Mouse (Mus musculus): Measurements from ENCODE around the gene Wscd1. TPM values are rescaled to one million over a fixed set of nuclear protein-coding genes. Genes with fewer than 3 reads are reported as not detected.

The Wscd1 gene
- total RNA-seq, 2 experiments from 2014 or later = 111 to 114 TPM

DNA sequence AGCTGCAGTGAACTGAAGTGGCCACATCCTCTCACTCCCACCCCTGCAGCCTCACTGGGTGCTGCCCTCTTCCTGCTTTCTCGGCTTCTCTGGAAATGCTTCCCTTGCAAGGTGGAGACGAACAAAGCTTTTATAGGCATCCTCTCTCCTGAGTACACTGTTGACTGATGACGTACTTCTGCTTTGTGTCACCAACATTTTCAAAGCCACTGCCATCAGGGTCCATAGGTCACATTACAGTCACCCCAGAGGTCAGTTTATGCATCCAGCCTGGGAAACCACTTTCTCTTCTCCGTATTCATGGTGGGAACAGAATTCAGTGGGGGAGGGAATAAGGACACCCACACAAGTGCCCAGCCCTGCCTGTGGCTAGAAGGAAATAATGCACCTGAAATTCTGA, 23.1 kb downstream of the Wscd1 start:
- no peak for TF ChIP-seq CTCF (conservative IDR thresholded peaks at IDR 0.05)
- DNase-seq (ENCODE audit: low spot score in 2 of 2) = no peak
- peak overlapping the region; percentile 88 for H3K27ac ChIP-seq
- H3K4me3 ChIP-seq = no peak overlapping the region

DNA sequence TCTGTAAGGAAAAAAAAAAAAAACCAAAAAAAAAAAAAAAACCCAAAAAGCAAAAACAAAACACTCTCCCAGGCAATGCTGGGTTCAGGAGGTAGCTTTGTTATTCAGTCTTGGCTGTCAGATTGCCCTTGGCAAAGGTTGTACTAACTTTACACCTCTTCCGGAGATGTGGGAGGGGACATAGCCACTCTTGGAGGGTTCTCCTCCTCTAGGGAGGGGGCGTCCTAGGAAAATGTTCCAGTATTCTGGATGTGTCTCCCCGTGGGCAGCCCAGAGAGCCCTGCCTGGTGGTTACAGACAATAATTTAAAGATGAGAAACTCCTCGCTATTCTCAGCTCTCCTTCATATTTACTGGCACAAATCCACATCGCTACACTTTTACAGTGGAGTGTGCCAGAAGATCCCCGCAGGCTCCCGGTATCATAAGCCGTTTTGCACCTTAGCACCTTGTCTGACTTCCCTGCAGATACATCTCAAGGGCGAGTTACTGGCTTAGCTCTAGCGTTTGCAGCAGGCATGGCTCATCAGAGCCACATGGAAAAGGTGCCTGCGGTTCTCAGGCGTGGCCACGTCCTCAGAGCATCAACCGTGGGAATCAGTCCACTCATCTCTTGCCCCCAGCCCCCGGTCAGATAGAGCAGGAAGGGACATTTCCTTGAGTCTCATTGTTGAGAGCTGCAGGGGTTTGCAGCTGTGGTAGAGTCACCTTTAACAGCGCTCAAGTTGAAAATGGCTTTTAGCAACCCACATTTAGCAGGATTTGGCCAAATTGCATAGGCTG, 24.5 kb downstream of the Wscd1 start:
- H3K27ac ChIP-seq = peak overlapping the region; percentile 88
- no peak for DNase-seq (ENCODE audit: low spot score in 2 of 2)
- no peak overlapping the region for H3K4me3 ChIP-seq
- TF ChIP-seq CTCF (conservative IDR thresholded peaks at IDR 0.05) = no peak

DNA sequence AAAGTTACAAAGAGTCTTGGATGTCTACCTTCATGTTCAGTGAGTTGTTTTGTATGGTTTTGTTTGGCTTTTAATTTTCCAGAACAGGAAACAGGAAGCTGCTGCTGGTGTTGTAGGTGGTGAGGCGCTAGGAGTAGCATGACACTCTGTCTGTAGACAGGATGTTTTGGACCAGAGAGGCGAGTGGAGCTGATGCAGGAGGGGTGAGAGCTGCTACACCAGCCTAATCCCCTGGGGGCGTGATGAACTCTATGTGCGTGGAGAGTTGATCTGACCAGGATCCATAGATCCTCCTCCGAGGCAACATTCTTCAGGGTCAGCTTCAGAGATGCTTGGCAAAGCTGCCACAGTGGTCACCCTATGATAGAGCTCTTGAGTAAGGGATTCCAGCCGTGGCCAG, 25.3 kb downstream of the Wscd1 start:
- DNase-seq (ENCODE audit: low spot score in 2 of 2) = no peak
- Histone ChIP-seq H3K4me3 (no peak overlapping the region), H3K27ac (peak overlapping the region; percentile 88)
- TF ChIP-seq CTCF (conservative IDR thresholded peaks at IDR 0.05) = peak; percentile 16; the same call in 1 of the 2 replicates

DNA sequence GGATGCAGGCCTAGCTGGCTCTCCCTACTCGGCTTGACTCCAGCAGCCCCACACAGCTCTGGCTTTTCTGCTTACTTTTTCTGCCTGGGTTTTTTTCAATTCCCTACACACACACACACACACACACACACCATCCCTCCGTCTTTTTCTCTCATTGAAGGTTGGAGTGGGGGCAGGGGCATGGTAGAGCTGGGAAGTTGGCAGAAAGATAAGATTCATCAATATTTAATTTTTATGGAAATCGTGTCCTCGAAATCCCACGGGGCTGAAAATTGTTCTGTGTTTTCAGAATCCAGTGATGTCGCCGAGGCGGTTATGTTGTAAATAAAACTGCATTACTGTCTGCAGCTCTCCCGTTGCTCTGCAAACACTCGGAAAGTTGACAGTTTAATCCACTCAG, 29.9 kb downstream of the Wscd1 start:
- DNase-seq (ENCODE audit: low spot score in 2 of 2) = no peak
- Histone ChIP-seq H3K4me3 (no peak overlapping the region), H3K27ac (peak overlapping the region; percentile 59; the same call in 1 of the 2 replicates)
- TF ChIP-seq CTCF (conservative IDR thresholded peaks at IDR 0.05) = no peak

DNA sequence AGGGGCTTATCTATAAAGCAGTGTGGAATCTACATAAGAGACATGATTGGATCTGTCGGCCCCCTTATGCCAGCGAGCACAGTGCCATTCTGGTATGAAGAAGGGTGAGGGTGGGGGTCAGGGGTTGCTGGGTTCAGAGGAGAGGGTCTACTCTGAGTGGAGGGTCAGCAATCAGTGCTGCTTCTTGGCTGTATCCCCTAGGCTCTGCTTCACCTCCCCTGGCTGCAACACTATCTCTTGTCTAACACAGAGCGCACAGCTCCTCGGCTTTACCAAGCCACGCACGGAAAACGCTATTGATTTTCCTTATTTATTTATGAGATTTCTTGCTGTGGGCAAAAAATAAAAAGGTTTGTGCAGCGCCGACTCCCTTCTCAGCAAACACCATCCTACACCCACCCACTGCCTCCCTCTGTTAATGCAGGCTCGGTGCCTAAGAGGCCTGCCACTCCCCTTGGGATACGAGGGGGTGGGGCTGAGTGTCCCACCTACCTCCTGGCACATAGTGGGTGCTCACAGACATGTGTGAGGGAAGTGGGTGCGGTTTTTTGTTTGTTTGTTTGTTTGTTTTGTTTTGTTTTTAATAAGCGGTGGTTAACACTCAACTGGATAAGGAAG, 32.1 kb downstream of the Wscd1 start:
- no peak overlapping the region for H3K4me3 ChIP-seq
- TF ChIP-seq CTCF (conservative IDR thresholded peaks at IDR 0.05) = no peak
- H3K27ac ChIP-seq = peak overlapping the region; percentile 43; the same call in 1 of the 2 replicates
- no peak for DNase-seq (ENCODE audit: low spot score in 2 of 2)

DNA sequence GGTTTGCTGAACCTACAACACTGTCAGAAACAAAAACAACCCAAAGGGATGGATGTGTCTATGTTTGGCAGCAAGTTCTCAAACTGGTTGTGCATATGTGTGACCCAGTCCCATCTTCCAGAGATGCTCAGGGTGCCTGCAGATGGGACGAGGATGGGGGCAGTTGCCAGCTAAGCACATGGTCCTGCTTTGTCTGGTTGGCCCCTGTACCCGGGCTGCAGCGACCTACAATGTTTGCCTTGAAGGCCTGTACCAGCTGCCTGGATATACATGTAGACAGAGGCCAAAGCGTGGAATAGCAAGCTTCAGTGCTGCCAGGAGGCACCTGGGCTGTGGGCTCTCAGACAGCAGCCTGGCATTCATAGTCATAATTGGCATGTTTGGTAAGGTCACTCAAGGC, 35.8 kb downstream of the Wscd1 start:
- DNase-seq (ENCODE audit: low spot score in 2 of 2) = no peak

DNA sequence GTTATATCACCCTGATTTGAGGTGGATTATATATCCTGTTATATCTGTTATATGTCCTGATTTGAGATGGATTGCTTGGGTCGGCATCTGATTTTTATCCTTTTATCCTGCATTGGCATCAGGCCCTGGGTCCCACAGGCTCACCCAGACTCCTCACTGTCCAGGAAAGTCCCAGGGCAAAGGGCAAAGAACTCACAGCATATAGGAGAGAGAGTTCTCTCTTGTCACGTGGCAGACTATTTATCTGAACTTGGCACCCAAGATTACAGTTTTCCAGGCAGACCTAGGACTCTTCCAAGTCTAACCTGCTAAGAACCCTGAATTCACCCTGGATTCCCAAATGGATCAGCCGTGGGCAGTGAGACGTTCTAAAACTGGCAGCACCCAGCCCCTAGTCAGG, 38.5 kb downstream of the Wscd1 start:
- no peak for DNase-seq (ENCODE audit: low spot score in 2 of 2)
- TF ChIP-seq CTCF (conservative IDR thresholded peaks at IDR 0.05) = no peak
- H3K4me3 ChIP-seq = no peak overlapping the region
- no peak overlapping the region for H3K27ac ChIP-seq

More for the DNA sequence above, 35.8 kb downstream of the Wscd1 start:
- TF ChIP-seq CTCF (conservative IDR thresholded peaks at IDR 0.05) = no peak
- H3K4me3 ChIP-seq = no peak overlapping the region
- 0 out of 2 replicates have a peak overlapping the region, but pooled peaks have one; percentile 14 for H3K27ac ChIP-seq

DNA sequence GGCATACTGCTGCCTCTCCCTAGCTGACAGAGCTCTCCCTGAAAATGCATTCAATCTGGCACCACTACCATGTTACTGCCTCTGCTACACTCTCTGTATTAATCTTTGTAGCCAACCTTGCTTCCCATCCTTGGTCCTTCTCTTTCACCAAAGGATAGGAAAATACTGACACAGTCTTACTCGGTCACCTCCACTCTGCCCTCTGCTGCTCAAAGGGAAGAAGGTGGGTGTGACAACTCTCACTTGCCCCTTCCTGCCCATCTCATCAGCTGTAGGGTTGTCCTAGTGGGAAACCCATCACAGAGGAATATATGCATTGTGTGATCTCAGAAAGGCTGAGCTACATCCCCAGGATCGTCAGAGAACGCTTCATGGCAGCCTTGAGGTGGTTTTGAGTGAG, 40.5 kb downstream of the Wscd1 start:
- no peak overlapping the region for H3K27ac ChIP-seq
- no peak overlapping the region for H3K4me3 ChIP-seq
- peak; percentile 60 for TF ChIP-seq CTCF (conservative IDR thresholded peaks at IDR 0.05)
- no peak for DNase-seq (ENCODE audit: low spot score in 2 of 2)

DNA sequence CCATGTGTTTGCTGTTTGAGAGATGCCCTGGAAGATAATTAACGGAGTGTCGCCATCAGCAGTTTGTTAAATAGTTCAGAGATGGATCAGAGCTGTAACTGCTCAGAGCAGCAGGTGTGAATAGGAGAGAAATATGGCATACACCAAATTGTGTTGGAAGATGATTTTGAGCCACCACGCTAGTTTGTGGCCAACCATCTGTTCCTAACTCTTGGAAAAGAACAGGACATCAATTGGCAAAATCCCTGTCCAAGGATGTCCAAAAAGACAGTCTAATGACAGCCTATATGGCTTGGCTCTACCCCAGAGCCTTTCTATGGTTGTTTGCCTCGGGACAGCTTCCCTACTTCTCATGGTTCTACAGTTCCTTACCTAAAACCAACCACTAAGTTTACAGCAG, 49.5 kb downstream of the Wscd1 start:
- Histone ChIP-seq H3K27ac (no peak overlapping the region), H3K4me3 (no peak overlapping the region)
- no peak for DNase-seq (ENCODE audit: low spot score in 2 of 2)
- no peak for TF ChIP-seq CTCF (conservative IDR thresholded peaks at IDR 0.05)

DNA sequence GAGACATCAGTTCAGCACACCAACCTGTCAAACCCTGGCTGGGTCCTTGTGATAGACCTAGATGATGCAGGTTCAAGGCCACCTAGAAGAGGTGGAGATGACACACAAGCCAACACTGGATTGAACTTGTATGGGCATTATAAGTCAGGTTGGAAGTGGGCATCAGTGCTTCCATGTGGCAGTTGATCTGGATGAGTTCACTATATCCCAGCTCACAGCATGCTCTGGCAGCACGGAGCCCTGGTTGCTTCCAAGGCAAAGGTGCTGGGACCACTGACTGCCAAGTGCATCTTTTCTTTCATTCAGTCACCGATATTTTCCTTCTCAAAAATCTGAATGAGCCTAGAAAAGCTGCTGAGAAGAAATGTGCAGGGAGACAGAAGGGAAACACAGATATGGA, 58.8 kb downstream of the Wscd1 start:
- no peak overlapping the region for H3K4me3 ChIP-seq
- TF ChIP-seq CTCF (conservative IDR thresholded peaks at IDR 0.05) = no peak
- no peak overlapping the region for H3K27ac ChIP-seq
- DNase-seq (ENCODE audit: low spot score in 2 of 2) = no peak

DNA sequence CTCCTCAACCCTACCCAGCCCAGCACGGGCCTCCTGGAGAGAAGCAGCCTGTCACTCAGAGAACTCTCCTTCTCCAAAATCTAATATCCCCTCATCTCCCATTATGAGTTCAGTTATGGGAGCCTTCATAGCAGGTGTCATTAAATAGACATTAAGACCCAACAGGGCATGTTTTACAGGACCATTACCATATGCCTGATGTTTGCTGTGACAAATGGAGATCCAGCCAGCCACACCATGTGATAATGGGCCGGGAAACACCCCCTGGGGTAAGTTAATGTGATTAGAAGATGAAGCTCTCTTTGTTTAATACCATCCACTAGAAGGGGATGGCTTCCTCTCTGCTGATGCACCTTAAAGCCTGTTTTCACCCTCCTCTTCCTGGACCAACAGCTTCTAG, 62.1 kb downstream of the Wscd1 start:
- Histone ChIP-seq H3K4me3 (no peak overlapping the region), H3K27ac (no peak overlapping the region)
- no peak for TF ChIP-seq CTCF (conservative IDR thresholded peaks at IDR 0.05)
- no peak for DNase-seq (ENCODE audit: low spot score in 2 of 2)

DNA sequence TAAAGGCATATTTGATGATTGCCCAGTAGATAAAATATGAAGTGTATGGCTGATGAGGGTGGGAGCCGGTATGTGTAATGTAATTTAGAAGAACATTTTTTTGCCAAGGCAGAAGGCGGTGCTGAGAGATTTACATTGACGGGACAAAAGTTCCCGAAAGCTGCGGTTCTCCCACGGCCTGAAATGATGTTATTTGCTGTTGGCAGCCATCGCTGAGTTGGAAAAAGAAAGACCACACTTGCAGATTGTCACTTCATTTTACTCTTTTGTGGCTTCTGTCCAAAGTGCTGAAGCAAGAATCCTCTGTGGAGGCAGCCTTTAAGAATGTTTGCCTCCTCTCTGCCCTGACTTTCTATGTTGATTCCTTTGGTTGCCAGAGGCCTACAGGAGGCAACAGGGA, 63.2 kb downstream of the Wscd1 start:
- H3K4me3 ChIP-seq = no peak overlapping the region
- DNase-seq (ENCODE audit: low spot score in 2 of 2) = no peak

DNA sequence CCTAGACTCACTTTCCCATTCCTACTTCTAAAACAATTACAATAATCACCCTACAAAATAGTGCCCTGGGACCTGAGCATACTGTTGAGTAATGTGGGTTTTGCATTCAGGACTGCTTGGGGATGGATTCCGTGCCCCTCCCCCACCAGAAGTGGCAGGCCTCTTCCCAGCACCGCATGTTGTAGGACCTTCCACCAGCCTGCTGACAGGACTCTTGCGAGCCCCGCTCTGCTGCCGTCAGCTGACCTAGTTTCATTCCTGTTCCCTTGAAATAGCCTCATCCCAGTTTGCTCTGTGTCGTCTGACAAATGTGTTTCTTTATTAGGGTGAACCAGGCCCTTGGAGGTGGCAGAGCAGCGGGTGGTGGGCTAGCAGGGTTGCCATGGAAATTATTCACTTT, 64.8 kb downstream of the Wscd1 start:
- DNase-seq (ENCODE audit: low spot score in 2 of 2) = no peak
- Histone ChIP-seq H3K27ac (no peak overlapping the region), H3K4me3 (no peak overlapping the region)
- TF ChIP-seq CTCF (conservative IDR thresholded peaks at IDR 0.05) = no peak

More for the DNA sequence above, 63.2 kb downstream of the Wscd1 start:
- no peak for TF ChIP-seq CTCF (conservative IDR thresholded peaks at IDR 0.05)
- no peak overlapping the region for H3K27ac ChIP-seq

DNA sequence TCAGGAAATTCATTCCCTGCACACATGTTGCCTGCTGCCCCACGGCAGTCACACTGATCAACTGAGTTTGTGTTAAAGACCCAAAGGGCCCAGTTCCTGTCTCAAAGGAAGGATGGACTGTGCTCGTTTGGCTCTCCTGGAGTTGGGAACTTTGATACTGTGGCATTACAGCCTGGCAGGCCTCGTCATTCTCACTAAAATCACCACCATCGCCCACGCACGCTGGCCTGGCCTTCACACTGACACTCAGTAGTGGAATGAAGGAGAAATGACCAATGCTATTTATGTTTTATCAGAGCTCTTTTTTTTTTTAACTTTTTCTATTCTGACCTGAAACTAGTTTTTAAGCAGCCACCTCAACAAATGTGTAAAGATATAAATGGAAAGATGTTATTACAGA, 65.6 kb downstream of the Wscd1 start:
- Histone ChIP-seq H3K27ac (no peak overlapping the region), H3K4me3 (no peak overlapping the region)
- TF ChIP-seq CTCF (conservative IDR thresholded peaks at IDR 0.05) = no peak
- no peak for DNase-seq (ENCODE audit: low spot score in 2 of 2)

Measured in layer of hippocampus, adult 2 months (tissue).